Mouse (Mus musculus): ENCODE results near the gene Rarb. TPM values are rescaled to one million over a fixed set of nuclear protein-coding genes. Genes with fewer than 3 reads are reported as not detected.

Gene Rarb
- polyA plus RNA-seq, 1 experiment from 2014 or later = 6.1 TPM

- H3K27me3 ChIP-seq = peaks cover 5% of the 10 kb centered on the region; the same call in 1 of the 2 replicates
- no peaks in the 10 kb centered on the region for H3K9me3 ChIP-seq (replicated peaks)
- no peak overlapping the region for H3K27ac ChIP-seq
- peaks cover 9% of the 10 kb centered on the region for H3K4me1 ChIP-seq
- ATAC-seq = no peak
- no peak overlapping the region for H3K4me2 ChIP-seq
- WGBS = 95% methylated on average over 2 of the region's 2 CpGs
- no peaks in the 10 kb centered on the region for H3K36me3 ChIP-seq (ENCODE audit: poor library complexity, severe bottlenecking)
- no peak overlapping the region for H3K9ac ChIP-seq
- H3K4me3 ChIP-seq = no peak overlapping the region
These were observed 90.6 kb downstream of the Rarb start for GRCm38 (mm10) chr14:16728175-16728838.

DNA sequence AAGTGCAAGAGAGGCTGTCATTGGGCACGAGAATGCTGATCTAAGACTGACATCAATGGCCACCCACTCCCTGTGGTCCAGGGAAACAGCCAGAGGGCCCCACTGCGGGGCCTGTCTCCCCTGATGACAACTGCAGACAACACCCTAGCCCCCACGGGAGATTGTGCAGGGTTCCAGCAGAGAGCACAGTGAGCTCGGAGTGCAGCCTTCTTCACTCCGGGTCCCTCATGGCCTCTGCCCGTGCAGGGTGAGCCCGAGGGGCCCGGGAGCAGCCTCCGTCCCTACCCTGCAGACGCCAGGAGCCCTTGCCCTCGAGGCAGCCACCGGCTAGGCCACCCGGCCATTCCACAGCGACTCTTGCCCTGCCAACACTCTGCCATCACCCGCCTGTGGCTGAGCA, 95.0 kb downstream of the Rarb start:
- H3K4me2 ChIP-seq = no peak overlapping the region
- H3K4me1 ChIP-seq = no peaks in the 10 kb centered on the region
- no peaks in the 10 kb centered on the region for H3K36me3 ChIP-seq (ENCODE audit: poor library complexity, severe bottlenecking)
- H3K27me3 ChIP-seq = no peaks in the 10 kb centered on the region
- H3K9me3 ChIP-seq (replicated peaks) = no peaks in the 10 kb centered on the region
- no peak overlapping the region for H3K9ac ChIP-seq
- 91% methylated on average over 15 of the region's 15 CpGs for WGBS
- no peak overlapping the region for H3K4me3 ChIP-seq
- no peak overlapping the region for H3K27ac ChIP-seq
- no peak for ATAC-seq

DNA sequence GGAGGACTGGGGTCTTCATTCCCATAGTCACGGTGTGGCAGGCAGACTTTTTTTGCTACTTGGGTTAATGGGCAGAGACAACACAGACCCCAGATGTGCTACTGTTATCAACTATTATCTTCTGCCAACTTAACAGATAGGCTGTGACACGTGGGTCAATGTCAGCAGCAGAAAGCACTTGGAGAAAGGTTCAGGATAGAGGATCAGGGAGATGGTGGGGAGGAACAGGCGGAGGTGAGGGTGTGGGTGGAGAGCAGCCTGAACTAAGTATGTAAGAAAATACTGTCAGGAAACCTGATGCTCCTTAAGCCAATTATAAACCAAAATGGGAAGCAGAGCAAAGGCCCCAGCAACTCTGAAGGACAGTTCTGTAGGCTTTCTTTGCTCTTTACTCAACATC, 101.1 kb downstream of the Rarb start:
- no peak for ATAC-seq
- Histone ChIP-seq H3K9ac (no peak overlapping the region), H3K4me2 (no peak overlapping the region), H3K36me3 (ENCODE audit: poor library complexity, severe bottlenecking) (no peaks in the 10 kb centered on the region), H3K27me3 (no peaks in the 10 kb centered on the region), H3K4me3 (no peak overlapping the region), H3K27ac (no peak overlapping the region), H3K9me3 (replicated peaks) (no peaks in the 10 kb centered on the region), H3K4me1 (peaks cover 11% of the 10 kb centered on the region; the same call in 1 of the 2 replicates)
- 78% methylated on average over 3 of the region's 3 CpGs for WGBS

DNA sequence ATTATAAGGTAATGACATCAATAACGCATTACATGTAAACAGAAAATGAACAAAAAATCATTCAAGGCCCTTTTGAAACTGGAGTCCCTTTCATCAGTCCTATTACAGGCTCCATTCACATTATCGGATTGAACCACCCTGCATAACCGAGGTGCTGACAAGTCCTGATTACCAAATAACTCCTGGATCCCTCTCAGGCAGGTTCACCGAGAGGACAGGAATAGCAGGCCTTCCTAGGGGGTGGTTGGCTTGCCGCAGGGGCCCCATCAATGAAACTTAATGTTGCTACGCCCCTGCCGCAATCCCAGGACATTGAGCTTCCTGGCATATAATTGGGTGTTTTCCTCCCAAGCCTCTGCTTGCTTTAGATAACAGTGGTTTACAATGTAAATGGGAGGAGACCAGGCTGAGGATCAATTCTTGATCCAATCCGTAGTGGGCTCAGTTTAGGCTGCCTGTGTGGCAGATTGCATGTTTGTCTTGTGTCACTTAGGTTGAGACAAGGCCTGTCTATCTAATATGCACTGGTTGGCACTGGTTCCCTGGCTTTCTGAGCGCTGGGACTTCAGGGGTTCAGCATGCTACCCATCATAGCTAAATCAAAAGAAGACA, 104.5 kb downstream of the Rarb start:
- H3K4me1 ChIP-seq = peaks cover 11% of the 10 kb centered on the region; the same call in 1 of the 2 replicates
- 42% methylated on average over 9 of the region's 9 CpGs for WGBS
- H3K27ac ChIP-seq = no peak overlapping the region
- no peaks in the 10 kb centered on the region for H3K27me3 ChIP-seq
- no peak overlapping the region for H3K4me2 ChIP-seq
- ATAC-seq = no peak
- no peak overlapping the region for H3K4me3 ChIP-seq
- H3K36me3 ChIP-seq (ENCODE audit: poor library complexity, severe bottlenecking) = no peaks in the 10 kb centered on the region
- no peak overlapping the region for H3K9ac ChIP-seq
- H3K9me3 ChIP-seq (replicated peaks) = peaks cover 2% of the 10 kb centered on the region; the same call in 1 of the 2 replicates

GRCm38 (mm10) chr14:16713773-16714172, 105.2 kb downstream of the Rarb start:
- Histone ChIP-seq H3K4me3 (no peak overlapping the region), H3K9me3 (replicated peaks) (peaks cover 2% of the 10 kb centered on the region; the same call in 1 of the 2 replicates), H3K4me1 (peaks cover 11% of the 10 kb centered on the region; the same call in 1 of the 2 replicates), H3K4me2 (no peak overlapping the region), H3K9ac (no peak overlapping the region), H3K36me3 (ENCODE audit: poor library complexity, severe bottlenecking) (no peaks in the 10 kb centered on the region), H3K27me3 (no peaks in the 10 kb centered on the region), H3K27ac (no peak overlapping the region)
- 71% methylated on average over 2 of the region's 2 CpGs for WGBS
- peak; percentile 65; the same call in 1 of the 2 replicates for ATAC-seq

GRCm38 (mm10) chr14:16699228-16699627, 119.7 kb downstream of the Rarb start:
- H3K36me3 ChIP-seq (ENCODE audit: poor library complexity, severe bottlenecking) = no peaks in the 10 kb centered on the region
- H3K27ac ChIP-seq = no peak overlapping the region
- H3K4me1 ChIP-seq = no peaks in the 10 kb centered on the region
- no peak overlapping the region for H3K4me2 ChIP-seq
- no peak overlapping the region for H3K9ac ChIP-seq
- no peak overlapping the region for H3K4me3 ChIP-seq
- H3K27me3 ChIP-seq = no peaks in the 10 kb centered on the region
- 79% methylated on average over 4 of the region's 4 CpGs for WGBS
- no peaks in the 10 kb centered on the region for H3K9me3 ChIP-seq (replicated peaks)
- no peak for ATAC-seq

DNA sequence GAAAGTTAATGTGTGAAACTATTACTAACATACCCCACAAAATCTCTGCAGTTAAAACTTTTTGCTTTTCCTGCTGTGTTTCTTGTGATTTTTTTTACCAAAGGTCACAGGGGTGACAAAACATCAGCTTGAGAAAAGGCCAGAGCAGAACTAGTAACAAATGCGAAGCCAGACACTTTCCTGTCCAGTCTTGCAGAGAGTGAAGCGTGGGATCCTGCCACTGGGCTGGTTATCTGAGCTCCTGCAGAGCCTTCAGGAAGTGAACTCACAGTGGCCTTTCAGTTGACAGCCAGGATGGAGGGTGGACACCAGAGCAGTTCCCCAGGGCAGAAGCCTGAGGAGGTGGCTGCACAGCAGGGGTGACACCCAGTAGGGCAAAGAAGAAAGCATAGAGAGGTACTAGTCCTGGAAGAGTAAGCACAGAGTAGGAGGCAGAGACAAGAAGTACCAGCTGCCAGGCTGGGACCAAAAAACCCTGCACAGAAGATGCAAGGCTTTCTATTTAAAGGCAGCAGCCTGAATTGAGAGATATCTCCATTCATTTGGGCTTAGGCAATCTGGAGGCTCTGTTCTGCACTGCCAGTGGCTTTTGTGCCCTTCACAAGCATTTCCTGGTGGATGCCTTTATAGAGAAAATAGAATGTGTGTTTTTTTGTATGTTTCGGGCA, 123.4 kb downstream of the Rarb start:
- Histone ChIP-seq H3K36me3 (ENCODE audit: poor library complexity, severe bottlenecking) (no peaks in the 10 kb centered on the region), H3K4me1 (no peaks in the 10 kb centered on the region), H3K9me3 (replicated peaks) (no peaks in the 10 kb centered on the region), H3K27me3 (no peaks in the 10 kb centered on the region), H3K9ac (no peak overlapping the region), H3K4me3 (no peak overlapping the region), H3K27ac (no peak overlapping the region), H3K4me2 (no peak overlapping the region)
- ATAC-seq = no peak
- WGBS = 37% methylated on average over 3 of the region's 3 CpGs

- Histone ChIP-seq H3K4me1 (no peaks in the 10 kb centered on the region), H3K9ac (no peak overlapping the region), H3K9me3 (replicated peaks) (no peaks in the 10 kb centered on the region), H3K36me3 (ENCODE audit: poor library complexity, severe bottlenecking) (no peaks in the 10 kb centered on the region), H3K4me2 (no peak overlapping the region), H3K27ac (no peak overlapping the region), H3K27me3 (no peaks in the 10 kb centered on the region), H3K4me3 (no peak overlapping the region)
- 77% methylated on average over 3 of the region's 3 CpGs for WGBS
- no peak for ATAC-seq
These were observed 140.6 kb downstream of the Rarb start for GRCm38 (mm10) chr14:16678335-16678734.

DNA sequence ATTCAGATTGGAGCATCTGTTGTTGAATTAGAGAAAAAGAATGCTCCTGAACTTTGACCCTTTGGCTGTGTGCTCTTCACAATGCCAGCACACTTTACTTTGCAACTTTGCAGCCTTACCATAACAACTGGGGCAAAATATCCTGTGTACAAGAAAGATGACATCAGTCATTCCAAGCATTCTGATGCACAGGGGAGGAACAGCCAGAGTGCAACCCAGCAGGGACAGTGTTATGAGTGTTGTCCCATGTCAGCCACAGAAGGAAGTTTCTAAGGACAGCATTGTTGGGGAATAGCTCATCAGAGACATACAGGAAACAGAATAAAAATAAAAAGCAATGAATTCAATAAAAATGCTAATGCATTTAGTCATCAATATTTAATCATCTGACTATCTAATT, 141.9 kb downstream of the Rarb start:
- ATAC-seq = no peak
- Histone ChIP-seq H3K36me3 (ENCODE audit: poor library complexity, severe bottlenecking) (no peaks in the 10 kb centered on the region), H3K27me3 (no peaks in the 10 kb centered on the region), H3K9me3 (replicated peaks) (no peaks in the 10 kb centered on the region), H3K9ac (no peak overlapping the region), H3K4me1 (no peaks in the 10 kb centered on the region), H3K4me3 (no peak overlapping the region), H3K27ac (no peak overlapping the region), H3K4me2 (no peak overlapping the region)

GRCm38 (mm10) chr14:16670571-16670970, 148.4 kb downstream of the Rarb start:
- ATAC-seq = no peak
- H3K27me3 ChIP-seq = no peaks in the 10 kb centered on the region
- no peaks in the 10 kb centered on the region for H3K4me1 ChIP-seq
- no peak overlapping the region for H3K9ac ChIP-seq
- no peak overlapping the region for H3K4me3 ChIP-seq
- no peak overlapping the region for H3K27ac ChIP-seq
- no peak overlapping the region for H3K4me2 ChIP-seq
- H3K9me3 ChIP-seq (replicated peaks) = no peaks in the 10 kb centered on the region
- no peaks in the 10 kb centered on the region for H3K36me3 ChIP-seq (ENCODE audit: poor library complexity, severe bottlenecking)
- WGBS = 82% methylated on average over 3 of the region's 3 CpGs

- H3K36me3 ChIP-seq (ENCODE audit: poor library complexity, severe bottlenecking) = no peaks in the 10 kb centered on the region
- no peaks in the 10 kb centered on the region for H3K27me3 ChIP-seq
- no peak overlapping the region for H3K27ac ChIP-seq
- 86% methylated on average over 19 of the region's 19 CpGs for WGBS
- no peak for ATAC-seq
- H3K4me3 ChIP-seq = no peak overlapping the region
- H3K9me3 ChIP-seq (replicated peaks) = peaks cover 10% of the 10 kb centered on the region
- H3K4me1 ChIP-seq = no peaks in the 10 kb centered on the region
- no peak overlapping the region for H3K9ac ChIP-seq
- no peak overlapping the region for H3K4me2 ChIP-seq
These were observed 179.6 kb downstream of the Rarb start for GRCm38 (mm10) chr14:16639153-16639943.

- no peak for ATAC-seq
- H3K27me3 ChIP-seq = no peaks in the 10 kb centered on the region
- H3K9ac ChIP-seq = no peak overlapping the region
These were observed 205.0 kb downstream of the Rarb start for GRCm38 (mm10) chr14:16613975-16614374.

More at GRCm38 (mm10) chr14:16613975-16614374, 205.0 kb downstream of the Rarb start:
- H3K9me3 ChIP-seq (replicated peaks) = no peaks in the 10 kb centered on the region; the same call in 1 of the 2 replicates
- no peak overlapping the region for H3K4me2 ChIP-seq
- no peak overlapping the region for H3K27ac ChIP-seq
- H3K4me1 ChIP-seq = no peaks in the 10 kb centered on the region
- no peaks in the 10 kb centered on the region for H3K36me3 ChIP-seq (ENCODE audit: poor library complexity, severe bottlenecking)
- no peak overlapping the region for H3K4me3 ChIP-seq
